Mouse (Mus musculus): Measurements from ENCODE around the gene Phgdh.

Gene Phgdh

DNA sequence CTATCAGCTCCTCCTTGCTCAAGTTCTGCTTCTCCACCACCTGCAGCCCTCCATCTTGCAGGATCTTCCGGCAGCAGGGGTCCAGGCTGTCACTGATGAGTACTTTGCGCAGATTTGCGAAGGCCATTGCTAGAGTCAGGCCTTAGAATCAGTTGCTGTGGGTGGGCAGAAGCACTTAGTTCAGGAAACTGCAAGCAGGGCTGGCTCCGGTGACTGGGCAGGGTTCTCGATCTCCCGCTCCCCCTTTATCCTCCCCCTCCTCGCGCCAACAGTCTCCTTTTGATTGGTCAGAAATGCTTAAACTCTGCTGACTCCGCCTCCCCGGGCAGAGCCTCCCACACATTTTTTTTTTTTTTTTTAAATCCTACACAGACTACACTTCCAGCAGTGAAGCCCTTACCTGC, at the start of gene Phgdh:
Gene Phgdh (minus strand): TSS at position 285 of the 404 bp plus-strand sequence.
- peak; percentile 63 for DNase-seq (ENCODE audit: low read depth)

DNA sequence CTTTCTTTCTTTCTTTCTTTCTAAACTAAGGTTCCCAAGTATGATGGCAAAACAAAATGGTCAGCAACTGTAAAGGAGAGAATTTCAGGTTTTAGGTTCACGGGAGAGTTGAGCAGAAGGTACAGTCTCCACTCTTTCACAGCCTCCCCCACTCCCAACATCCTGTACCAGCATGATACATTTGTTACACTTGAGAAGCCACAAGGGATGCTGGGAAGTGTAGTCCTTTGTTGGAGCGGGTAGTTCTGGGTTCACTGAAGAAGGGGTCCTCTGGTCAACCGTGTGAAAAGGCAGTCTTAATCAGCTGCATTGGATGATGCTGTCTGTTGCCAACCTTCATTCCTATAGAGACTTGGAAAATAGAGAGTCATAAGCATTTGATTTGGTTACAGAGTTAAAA, 49.5 kb upstream of the Phgdh start:
- DNase-seq (ENCODE audit: low read depth) = no peak

- no peak for DNase-seq (ENCODE audit: low read depth)
Observed at GRCm38 (mm10) chr3:98387756-98388155, 48.0 kb upstream of the Phgdh start.

DNA sequence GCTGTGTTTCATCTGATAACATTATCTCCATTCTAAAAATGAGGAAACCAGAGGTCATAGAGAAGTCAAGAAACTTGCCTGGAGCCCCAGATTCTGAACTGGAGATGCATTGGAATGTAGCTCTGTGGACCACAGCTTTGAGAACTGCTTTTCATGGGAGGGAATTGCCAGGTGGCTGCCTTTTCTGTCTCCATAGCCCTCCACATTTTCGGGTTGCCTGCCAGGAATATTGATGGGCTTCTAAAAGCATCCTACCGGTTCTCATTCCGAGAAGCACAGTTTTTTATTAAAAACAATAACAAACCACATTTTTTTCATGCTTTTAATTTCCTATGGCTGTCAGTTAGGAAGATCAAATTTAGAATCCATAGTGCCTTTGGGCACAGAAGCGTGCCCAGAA, 47.3 kb upstream of the Phgdh start:
- no peak for DNase-seq (ENCODE audit: low read depth)

- no peak for DNase-seq (ENCODE audit: low read depth)
Observed at GRCm38 (mm10) chr3:98383024-98383790, 43.4 kb upstream of the Phgdh start.

DNA sequence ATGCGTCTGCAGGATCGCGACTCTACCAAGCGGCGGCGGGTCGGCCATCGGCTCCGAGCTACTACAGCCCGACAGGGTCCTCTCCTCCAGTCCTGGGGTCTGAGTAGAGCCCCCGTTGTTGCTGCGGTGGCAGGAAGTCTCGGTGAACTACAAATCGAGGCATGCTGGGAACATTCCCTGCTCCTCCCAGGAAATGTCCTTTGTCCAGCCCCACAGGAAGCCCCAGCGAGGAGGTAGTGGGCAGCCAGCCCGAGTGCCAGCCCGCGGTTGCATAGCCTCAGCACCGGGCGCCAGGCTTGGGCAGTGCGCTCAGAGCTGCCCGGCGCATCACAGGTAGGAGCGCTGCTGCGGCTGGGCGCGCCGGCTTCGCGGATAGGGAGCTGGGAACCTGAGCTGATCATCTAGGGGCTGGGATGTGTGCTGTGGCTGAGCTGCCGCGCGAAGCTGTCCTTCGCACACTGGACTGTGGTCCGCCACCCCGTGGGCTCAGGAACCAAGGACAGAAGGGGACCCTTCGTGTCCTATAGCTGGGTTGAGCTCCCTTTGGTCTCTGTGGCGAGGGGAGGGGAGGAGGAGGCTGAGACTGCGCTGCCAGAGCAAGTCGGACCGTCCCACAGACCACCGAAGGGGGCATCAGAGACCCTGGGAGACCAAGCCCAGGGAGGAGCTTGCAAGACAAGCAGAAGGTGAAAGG, 42.6 kb upstream of the Phgdh start, which contains the start of gene Zfp697:
Gene Zfp697 (plus strand): TSS at position 216 of the 694 bp plus-strand sequence.
- no peak for DNase-seq (ENCODE audit: low read depth)

GRCm38 (mm10) chr3:98381677-98382245, 42.0 kb upstream of the Phgdh start:
- no peak for DNase-seq (ENCODE audit: low read depth)

- no peak for DNase-seq (ENCODE audit: low read depth)
Observed at GRCm38 (mm10) chr3:98379236-98379635, 39.4 kb upstream of the Phgdh start.

DNA sequence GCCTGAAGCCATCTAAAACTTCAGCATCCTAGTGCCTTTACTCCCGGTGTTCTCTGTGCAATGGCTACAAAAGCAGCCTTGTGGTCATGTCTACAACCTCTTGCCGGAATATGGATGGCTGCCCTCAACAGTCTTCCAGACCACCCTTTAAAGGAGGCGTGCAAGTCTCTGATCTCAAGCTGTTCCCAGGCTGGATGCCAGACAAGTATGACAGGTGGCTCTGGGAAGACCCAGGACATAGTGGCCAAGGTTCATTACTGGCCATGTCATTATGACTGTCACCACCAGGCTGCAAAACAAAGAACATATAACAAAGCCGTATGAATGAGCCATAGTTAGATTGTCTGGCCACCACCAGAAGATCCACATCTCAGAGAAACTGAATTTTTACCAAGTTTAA, 38.5 kb upstream of the Phgdh start:
- DNase-seq (ENCODE audit: low read depth) = no peak

DNA sequence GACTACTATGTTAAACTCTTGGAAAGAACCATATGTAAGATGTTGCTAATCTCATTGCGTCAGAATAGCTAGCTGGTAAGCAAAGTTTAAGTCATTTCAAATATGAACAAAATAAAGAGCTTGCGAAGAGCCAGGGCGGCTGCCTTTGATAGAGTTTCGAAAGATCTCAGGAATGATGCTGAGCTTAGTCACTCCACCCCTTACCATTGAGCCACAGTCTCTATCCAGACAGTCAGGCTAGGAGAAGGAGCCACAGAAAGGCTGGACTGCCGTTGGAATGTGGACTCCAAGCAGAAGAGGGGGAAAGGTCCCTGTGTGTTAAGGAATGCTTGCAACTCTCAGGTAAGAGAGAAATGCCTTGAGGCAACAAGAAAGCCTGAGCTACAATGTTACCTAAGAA, 35.2 kb upstream of the Phgdh start:
- DNase-seq (ENCODE audit: low read depth) = no peak

DNA sequence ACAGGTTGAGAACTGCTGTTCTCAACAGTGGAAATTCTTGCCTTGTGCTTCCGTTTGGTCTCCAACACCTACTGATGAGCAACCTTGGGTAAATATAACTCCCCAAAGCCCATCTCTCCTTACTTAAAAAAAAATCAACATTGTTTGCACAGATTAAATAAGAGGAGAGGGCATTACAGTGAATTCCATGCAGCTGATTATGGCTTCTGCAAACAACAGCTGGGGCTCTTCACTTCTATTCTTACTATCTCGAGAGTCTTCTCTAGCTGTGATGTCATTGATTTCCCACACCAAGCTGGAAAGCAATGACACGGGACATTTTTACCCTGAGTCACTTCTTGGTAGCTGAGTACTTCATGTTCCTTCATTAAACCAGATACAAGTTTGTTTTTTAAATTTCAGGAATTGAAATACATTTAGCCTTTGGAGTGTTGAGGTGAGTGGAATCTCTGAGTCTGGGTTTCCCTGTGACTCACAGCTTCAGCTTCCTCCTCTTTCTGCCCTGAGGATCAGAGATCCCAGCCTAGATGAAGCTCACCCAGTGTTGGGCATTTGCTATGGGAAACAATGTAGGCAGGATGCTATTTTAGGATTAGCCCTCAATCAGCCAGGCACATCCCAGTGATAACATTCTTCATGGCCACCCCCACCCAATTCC, 34.4 kb upstream of the Phgdh start:
- no peak for DNase-seq (ENCODE audit: low read depth)

DNA sequence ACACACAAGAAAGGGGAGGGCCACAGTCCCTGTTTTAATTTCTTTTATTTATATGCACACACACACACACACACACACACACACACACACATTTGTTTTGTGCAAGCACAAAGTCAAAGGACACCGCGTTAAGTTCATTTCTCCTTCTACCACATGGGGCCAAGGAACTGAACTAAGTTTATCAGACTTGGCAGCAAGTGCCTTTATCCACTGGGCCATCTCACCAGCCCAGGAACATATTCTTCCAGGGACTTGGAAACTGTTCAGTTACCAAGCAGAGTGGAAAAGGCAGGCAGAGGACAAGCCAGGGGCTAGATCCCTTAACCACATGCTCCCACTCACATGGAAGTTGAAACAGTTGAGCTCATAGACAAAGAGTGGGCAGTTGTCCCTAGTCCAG, 29.0 kb upstream of the Phgdh start:
- no peak for DNase-seq (ENCODE audit: low read depth)

- no peak for DNase-seq (ENCODE audit: low read depth)
Observed at GRCm38 (mm10) chr3:98368283-98368682, 28.5 kb upstream of the Phgdh start.

- no peak for DNase-seq (ENCODE audit: low read depth)
Observed at GRCm38 (mm10) chr3:98366823-98367222, 27.0 kb upstream of the Phgdh start.

GRCm38 (mm10) chr3:98366086-98366485, 26.3 kb upstream of the Phgdh start:
- DNase-seq (ENCODE audit: low read depth) = no peak

- DNase-seq (ENCODE audit: low read depth) = no peak
Observed at GRCm38 (mm10) chr3:98362753-98363152, 23.0 kb upstream of the Phgdh start.

DNA sequence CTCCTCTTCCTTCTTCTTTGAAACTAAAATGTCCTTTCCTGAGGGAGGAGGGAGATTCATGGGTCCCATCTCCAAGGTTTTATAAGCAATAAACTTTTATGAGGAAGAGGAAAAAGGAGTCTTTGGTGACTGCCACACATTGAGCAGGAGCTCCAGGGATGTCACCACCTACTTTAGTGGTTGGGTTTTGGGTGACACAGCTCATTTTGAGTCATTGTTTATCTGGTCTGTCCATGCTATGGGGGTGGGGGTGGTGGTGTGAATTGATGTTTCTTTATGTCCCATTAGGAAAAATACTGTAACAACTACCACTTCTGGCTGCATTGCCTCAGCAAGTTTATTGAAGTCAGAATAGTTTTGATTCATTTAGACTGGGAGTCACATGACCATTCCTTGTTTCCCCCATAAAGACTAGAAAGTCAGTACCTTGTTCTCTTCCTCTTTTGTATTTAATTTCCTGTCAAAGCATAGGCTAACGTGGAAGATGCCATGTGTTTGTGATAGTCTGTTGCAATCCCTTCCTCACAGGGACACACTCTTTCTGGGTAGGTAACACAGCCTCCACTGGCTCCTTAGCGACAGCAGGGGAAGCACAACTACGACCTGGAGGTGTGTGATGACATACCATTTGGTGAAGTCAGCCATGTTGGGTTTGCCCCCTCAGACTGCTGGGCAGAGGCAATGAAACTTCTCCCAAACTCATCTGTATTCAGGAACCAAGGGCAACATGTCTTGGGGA, 17.0 kb upstream of the Phgdh start:
- no peak for DNase-seq (ENCODE audit: low read depth)

DNA sequence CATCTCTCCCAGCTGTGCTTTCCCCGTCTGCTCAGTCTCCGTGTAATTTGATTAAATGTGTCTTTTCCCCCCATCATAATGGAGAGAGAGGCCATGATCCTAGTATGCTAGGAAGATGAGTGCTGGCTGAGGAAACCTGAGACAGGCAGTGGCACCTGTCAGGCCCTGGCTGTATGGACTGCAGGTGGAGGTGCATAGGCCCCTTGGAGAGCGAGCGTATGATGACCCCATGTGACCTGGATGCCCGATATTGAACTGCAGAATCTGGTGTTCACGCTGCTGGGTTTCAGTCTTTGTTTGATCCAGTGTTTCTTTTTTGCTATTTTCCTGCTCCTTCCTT, 16.2 kb upstream of the Phgdh start:
- DNase-seq (ENCODE audit: low read depth) = no peak

GRCm38 (mm10) chr3:98355344-98356025, 15.7 kb upstream of the Phgdh start:
- no peak for DNase-seq (ENCODE audit: low read depth)

GRCm38 (mm10) chr3:98353892-98354291, 14.1 kb upstream of the Phgdh start:
- no peak for DNase-seq (ENCODE audit: low read depth)

DNA sequence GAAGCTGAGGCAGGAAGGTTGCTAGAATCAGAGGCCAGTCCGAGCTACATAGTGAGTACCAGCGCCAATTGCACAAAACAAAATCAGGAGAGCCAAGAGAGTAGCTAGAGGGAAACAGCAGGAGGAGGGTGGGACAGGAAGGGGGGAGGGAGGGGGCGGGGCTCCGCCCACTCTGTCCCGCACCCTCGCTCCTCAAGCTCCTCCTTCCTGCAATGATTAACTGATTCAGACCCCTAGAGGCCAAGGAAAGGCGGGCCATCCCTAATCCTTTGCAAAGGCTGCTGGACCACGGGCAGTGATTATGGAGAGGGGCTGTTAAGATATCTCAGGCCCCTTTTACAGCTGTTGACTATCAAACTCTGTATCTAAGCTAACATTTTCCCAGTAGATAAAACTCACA, 8.9 kb upstream of the Phgdh start:
- no peak for DNase-seq (ENCODE audit: low read depth)

DNA sequence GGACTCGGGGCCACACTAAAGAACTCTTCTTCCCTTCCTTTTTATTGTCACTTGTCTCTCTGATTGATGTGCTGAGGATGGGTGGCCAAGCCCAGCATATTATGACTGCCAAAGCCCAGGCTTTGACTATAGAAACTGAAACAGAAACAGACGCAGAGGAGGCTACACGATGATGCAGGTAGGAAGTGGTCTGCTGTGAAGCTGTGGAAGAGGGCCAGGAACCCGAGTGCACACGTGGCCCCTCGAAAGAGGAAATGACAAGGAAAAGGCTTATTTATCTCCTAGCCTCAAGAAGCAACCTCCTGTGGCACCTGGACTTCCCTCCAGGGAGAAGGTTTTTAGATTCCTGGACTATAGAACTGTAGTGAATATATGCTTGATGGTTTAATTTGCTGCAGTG, 8.3 kb upstream of the Phgdh start:
- DNase-seq (ENCODE audit: low read depth) = no peak

Measured in c-Kit-positive CD71-positive TER-119-negative erythroid progenitor cells, embryonic 14.5 days (primary cell).